9 mouse cellular contexts compared by ENCODE assay signal in genomic region chr10:95557337-95557828, GRCm38 (mm10). TPM values are rescaled to one million over a fixed set of nuclear protein-coding genes. Genes with fewer than 3 reads are reported as not detected.
DNase-seq lines count a peak whose midpoint lies in the region; ATAC-seq and TF ChIP-seq lines count a peak whose summit lies in the region.
"Had no signal": no experiment of that assay in that cellular context is flagged by ENCODE, and none has a peak within 500 bp of the region (broad histone marks: within the 10 kb centered on the region; RNA-seq: fewer than 3 reads in every experiment).

No protein-coding gene starts in this region.

- H3K4me3 ChIP-seq in forebrain, postnatal 0 days (ENCODE audit: low read depth, low read length) = no peak overlapping the region
- no peak overlapping the region for H3K4me3 ChIP-seq in forebrain, embryonic 16.5 days (replicated peaks; ENCODE audit: low read length)
- H3K4me3 ChIP-seq in thymus, adult 2 months (ENCODE audit: control insufficient read depth, insufficient read depth, low read length) = no peak overlapping the region
- H3K4me3 ChIP-seq in intestine, postnatal 0 days (ENCODE audit: low read depth, low read length) = no peak overlapping the region
- H3K4me3 ChIP-seq: neural tube, embryonic 12.5 days had no signal

- DNase-seq in forebrain, postnatal 0 days = peak; percentile 45
- DNase-seq in thymus, adult 2 months = peak; percentile 37
- DNase-seq in thymus, adult 18-20 months = no peak
- no peak for DNase-seq in right cerebral cortex, postnatal 4 days
- DNase-seq in adrenal gland, adult 8-10 months = no peak
- DNase-seq in adrenal gland, postnatal 10 days = no peak

- H3K4me2 ChIP-seq in forebrain, postnatal 0 days (ENCODE audit: low read depth) = no peak overlapping the region
- H3K4me2 ChIP-seq in forebrain, embryonic 16.5 days (ENCODE audit: low read length) = no peak overlapping the region
- no peak overlapping the region for H3K4me2 ChIP-seq in intestine, postnatal 0 days (replicated peaks; ENCODE audit: low read depth)
- H3K4me2 ChIP-seq: neural tube, embryonic 12.5 days had no signal

- 90% methylated on average over 5 of the region's 5 CpGs for WGBS in forebrain, postnatal 0 days
- WGBS in forebrain, embryonic 16.5 days = 87% methylated on average over 5 of the region's 5 CpGs
- 93% methylated on average over 5 of the region's 5 CpGs for WGBS in thymus, adult 2 months
- 89% methylated on average over 5 of the region's 5 CpGs for WGBS in intestine, postnatal 0 days

- H3K4me1 ChIP-seq in forebrain, postnatal 0 days (ENCODE audit: insufficient read depth) = 0 out of 2 replicates have a peak, but pooled peaks cover 6% of the 10 kb centered on the region
- peaks cover 26% of the 10 kb centered on the region for H3K4me1 ChIP-seq in forebrain, embryonic 16.5 days (replicated peaks; ENCODE audit: control insufficient read depth, insufficient read depth, low read length)
- H3K4me1 ChIP-seq in thymus, adult 2 months (replicated peaks; ENCODE audit: control insufficient read depth, insufficient read depth, low read length) = peaks cover 4% of the 10 kb centered on the region; the same call in 1 of the 2 replicates
- no peaks in the 10 kb centered on the region for H3K4me1 ChIP-seq in intestine, postnatal 0 days (replicated peaks; ENCODE audit: control insufficient read depth, insufficient read depth, low read length)

- H3K27me3 ChIP-seq in forebrain, postnatal 0 days (ENCODE audit: insufficient read depth, low read length) = no peaks in the 10 kb centered on the region
- H3K27me3 ChIP-seq in forebrain, embryonic 16.5 days (replicated peaks; ENCODE audit: control insufficient read depth, insufficient read depth, low read length) = no peaks in the 10 kb centered on the region
- no peaks in the 10 kb centered on the region for H3K27me3 ChIP-seq in thymus, adult 2 months (ENCODE audit: control insufficient read depth, insufficient read depth, low read length)
- no peaks in the 10 kb centered on the region for H3K27me3 ChIP-seq in intestine, postnatal 0 days (replicated peaks; ENCODE audit: control insufficient read depth, insufficient read depth, low read length)
- H3K27me3 ChIP-seq: neural tube, embryonic 12.5 days had no signal

- H3K27ac ChIP-seq in forebrain, postnatal 0 days (ENCODE audit: low read depth, low read length) = no peak overlapping the region
- H3K27ac ChIP-seq in forebrain, embryonic 16.5 days (ENCODE audit: low read length) = no peak overlapping the region
- H3K27ac ChIP-seq in thymus, adult 2 months (ENCODE audit: control insufficient read depth, insufficient read depth, low read length) = no peak overlapping the region
- H3K27ac ChIP-seq in intestine, postnatal 0 days (ENCODE audit: low read depth, low read length) = no peak overlapping the region
- H3K27ac ChIP-seq: neural tube, embryonic 12.5 days had no signal

- no peak for ATAC-seq in forebrain, postnatal 0 days
- no peak for ATAC-seq in forebrain, embryonic 16.5 days
- peak; percentile 25; the same call in 1 of the 2 replicates for ATAC-seq in intestine, postnatal 0 days

- no peak overlapping the region for H3K9ac ChIP-seq in forebrain, postnatal 0 days
- no peak overlapping the region for H3K9ac ChIP-seq in forebrain, embryonic 16.5 days (replicated peaks; ENCODE audit: low read depth, low read length)
- no peak overlapping the region for H3K9ac ChIP-seq in intestine, postnatal 0 days (ENCODE audit: low read depth, low read length)
- H3K9ac ChIP-seq: neural tube, embryonic 12.5 days had no signal

- no peaks in the 10 kb centered on the region for H3K9me3 ChIP-seq in forebrain, postnatal 0 days (ENCODE audit: low read length)
- H3K9me3 ChIP-seq in forebrain, embryonic 16.5 days (ENCODE audit: control insufficient read depth, low read length) = no peaks in the 10 kb centered on the region
- no peaks in the 10 kb centered on the region for H3K9me3 ChIP-seq in intestine, postnatal 0 days (ENCODE audit: control insufficient read depth)
- H3K9me3 ChIP-seq: neural tube, embryonic 12.5 days had no signal

- TF ChIP-seq CTCF in forebrain, postnatal 0 days (IDR thresholded peaks at IDR 0.05; ENCODE audit: low read depth) = peak; percentile 76
- no peak for TF ChIP-seq CTCF in thymus, adult 2 months (IDR thresholded peaks at IDR 0.05; ENCODE audit: borderline replicate concordance, control insufficient read depth, extremely low read depth, insufficient read depth, low read length, poor library complexity)
- peak; percentile 86 for TF ChIP-seq CTCF in intestine, postnatal 0 days (IDR thresholded peaks at IDR 0.05; ENCODE audit: low read depth)

- H3K36me3 ChIP-seq in forebrain, postnatal 0 days (ENCODE audit: insufficient read depth) = peaks cover 2% of the 10 kb centered on the region; the same call in 1 of the 2 replicates
- H3K36me3 ChIP-seq in forebrain, embryonic 16.5 days (ENCODE audit: control insufficient read depth, insufficient read depth) = no peaks in the 10 kb centered on the region
- no peaks in the 10 kb centered on the region for H3K36me3 ChIP-seq in thymus, adult 2 months (ENCODE audit: control insufficient read depth, insufficient read depth, low read length)
- peaks cover 4% of the 10 kb centered on the region; the same call in 1 of the 2 replicates for H3K36me3 ChIP-seq in intestine, postnatal 0 days (ENCODE audit: control insufficient read depth, insufficient read depth)

- no peak for TF ChIP-seq POLR2A in thymus, adult 2 months (IDR thresholded peaks at IDR 0.05; ENCODE audit: control insufficient read depth, extremely low read depth, insufficient read depth, low read length, poor library complexity)

RNA-seq across cellular contexts. Expression of gene Nudt4, which starts 6.6 kb away (rescaled TPM):
- total RNA-seq in forebrain, postnatal 0 days (2014; rRNA removed) = 87.6 and 110 TPM in 2 replicates
- 71.2 and 81.5 TPM in 2 replicates for polyA plus RNA-seq in forebrain, postnatal 0 days (2015; fragmentation: Nextera tagmentation; extraction: Ambion mirVana)
- polyA plus RNA-seq in forebrain, embryonic 16.5 days (2015; fragmentation: Nextera tagmentation; extraction: Ambion mirVana) = 69.0 and 84.0 TPM in 2 replicates
- polyA plus RNA-seq in thymus, adult 2 months (2012; rRNA removed) = 15.9 and 20.5 TPM in 2 replicates
- polyA plus RNA-seq in intestine, postnatal 0 days (2015; fragmentation: Nextera tagmentation; extraction: Ambion mirVana) = 105 and 107 TPM in 2 replicates
- 100 to 1,000 TPM in 3 of 4 experiments, 10 to 100 TPM in 1; 94.5 to 230 (median 162) TPM for total RNA-seq in adrenal gland, adult 8-10 months (2022)
- total RNA-seq in adrenal gland, postnatal 10 days (2021) = 100 to 1,000 TPM; 106 to 108 TPM

RNA-seq across cellular contexts. Expression of gene Ube2n, which starts 42.4 kb away (rescaled TPM):
- 222 and 275 TPM in 2 replicates for total RNA-seq in forebrain, postnatal 0 days (2014; rRNA removed)
- 333 and 334 TPM in 2 replicates for polyA plus RNA-seq in forebrain, postnatal 0 days (2015; fragmentation: Nextera tagmentation; extraction: Ambion mirVana)
- polyA plus RNA-seq in forebrain, embryonic 16.5 days (2015; fragmentation: Nextera tagmentation; extraction: Ambion mirVana) = 400 TPM in 2 replicates
- polyA plus RNA-seq in thymus, adult 2 months (2012; rRNA removed) = 63.5 and 65.8 TPM in 2 replicates
- polyA plus RNA-seq in intestine, postnatal 0 days (2015; fragmentation: Nextera tagmentation; extraction: Ambion mirVana) = 154 and 167 TPM in 2 replicates
- 100 to 1,000 TPM; 129 to 155 (median 138) TPM for total RNA-seq in adrenal gland, adult 8-10 months (2022)
- 100 to 1,000 TPM; 114 to 116 TPM for total RNA-seq in adrenal gland, postnatal 10 days (2021)

RNA-seq across cellular contexts. Expression of gene Mrpl42, which starts 55.6 kb away (rescaled TPM):
- 84.9 and 88.8 TPM in 2 replicates for total RNA-seq in forebrain, postnatal 0 days (2014; rRNA removed)
- polyA plus RNA-seq in forebrain, postnatal 0 days (2015; fragmentation: Nextera tagmentation; extraction: Ambion mirVana) = 249 and 300 TPM in 2 replicates
- polyA plus RNA-seq in forebrain, embryonic 16.5 days (2015; fragmentation: Nextera tagmentation; extraction: Ambion mirVana) = 220 and 229 TPM in 2 replicates
- 78.4 and 107 TPM in 2 replicates for polyA plus RNA-seq in thymus, adult 2 months (2012; rRNA removed)
- polyA plus RNA-seq in intestine, postnatal 0 days (2015; fragmentation: Nextera tagmentation; extraction: Ambion mirVana) = 221 and 233 TPM in 2 replicates
- total RNA-seq in adrenal gland, adult 8-10 months (2022) = 10 to 100 TPM; 80.4 to 93.6 (median 88.5) TPM
- 100 to 1,000 TPM; 174 to 198 TPM for total RNA-seq in adrenal gland, postnatal 10 days (2021)

Comparison
In these comparisons a context has a peak if more than half of its experiments do, and no peak if none do; other contexts are left out.
1. DNase-seq: peak in forebrain, postnatal 0 days (single experiment) and thymus, adult 2 months (single experiment); none in thymus, adult 18-20 months (0 of 2), right cerebral cortex, postnatal 4 days (single experiment), adrenal gland, adult 8-10 months (single experiment) and adrenal gland, postnatal 10 days (single experiment).